Mouse (Mus musculus): ENCODE measurements around the gene 2010003K11Rik.

The 2010003K11Rik gene

GRCm38 (mm10) chr19:4498062-4498933 is at the start of gene 2010003K11Rik:
Gene 2010003K11Rik, minus strand, starts transcription at chr19:4498583.
- DNase-seq (ENCODE audit: low read depth, low spot score), result peak; percentile 76

GRCm38 (mm10) chr19:4547801-4548200 is 49.4 kb upstream of the 2010003K11Rik start:
- DNase-seq (ENCODE audit: low read depth, low spot score), result peak; percentile 35

- no peak for DNase-seq (ENCODE audit: low read depth, low spot score)
These were observed 47.5 kb upstream of the 2010003K11Rik start for GRCm38 (mm10) chr19:4545841-4546240.

- DNase-seq (ENCODE audit: low read depth, low spot score), result no peak
These were observed 46.7 kb upstream of the 2010003K11Rik start for GRCm38 (mm10) chr19:4545091-4545490.

GRCm38 (mm10) chr19:4542081-4542480 is 43.7 kb upstream of the 2010003K11Rik start:
- DNase-seq (ENCODE audit: low read depth, low spot score), result no peak

- no peak for DNase-seq (ENCODE audit: low read depth, low spot score)
These were observed 42.6 kb upstream of the 2010003K11Rik start for GRCm38 (mm10) chr19:4540992-4541391.

GRCm38 (mm10) chr19:4540263-4540662 is 41.9 kb upstream of the 2010003K11Rik start:
- DNase-seq (ENCODE audit: low read depth, low spot score), result no peak

- DNase-seq (ENCODE audit: low read depth, low spot score), result peak; percentile 47
These were observed 38.2 kb upstream of the 2010003K11Rik start for GRCm38 (mm10) chr19:4536606-4537005.

GRCm38 (mm10) chr19:4535922-4536321 is 37.5 kb upstream of the 2010003K11Rik start:
- DNase-seq (ENCODE audit: low read depth, low spot score), result peak; percentile 57

GRCm38 (mm10) chr19:4534646-4535045 is 36.3 kb upstream of the 2010003K11Rik start:
- DNase-seq (ENCODE audit: low read depth, low spot score), result no peak

GRCm38 (mm10) chr19:4521426-4522050 is 23.2 kb upstream of the 2010003K11Rik start:
- peak; percentile 88 for DNase-seq (ENCODE audit: low read depth, low spot score)

- peak; percentile 95 for DNase-seq (ENCODE audit: low read depth, low spot score)
These were observed 19.1 kb upstream of the 2010003K11Rik start for GRCm38 (mm10) chr19:4517483-4517882.

- peak; percentile 33 for DNase-seq (ENCODE audit: low read depth, low spot score)
These were observed 17.9 kb upstream of the 2010003K11Rik start for GRCm38 (mm10) chr19:4516288-4516687.

GRCm38 (mm10) chr19:4515746-4516145 is 17.4 kb upstream of the 2010003K11Rik start:
- DNase-seq (ENCODE audit: low read depth, low spot score), result peak; percentile 82

GRCm38 (mm10) chr19:4513236-4513858 is 15.0 kb upstream of the 2010003K11Rik start:
- no peak for DNase-seq (ENCODE audit: low read depth, low spot score)

GRCm38 (mm10) chr19:4511116-4511841 is 12.9 kb upstream of the 2010003K11Rik start:
- DNase-seq (ENCODE audit: low read depth, low spot score), result peak; percentile 23

GRCm38 (mm10) chr19:4509986-4510963 is 11.9 kb upstream of the 2010003K11Rik start, which contains the start of gene Pcx:
Gene Pcx, plus strand, starts transcription at chr19:4510472.
- peak; percentile 100 for DNase-seq (ENCODE audit: low read depth, low spot score)

- no peak for DNase-seq (ENCODE audit: low read depth, low spot score)
These were observed 9.4 kb upstream of the 2010003K11Rik start for GRCm38 (mm10) chr19:4507746-4508145.

GRCm38 (mm10) chr19:4504830-4505229 is 6.4 kb upstream of the 2010003K11Rik start:
- DNase-seq (ENCODE audit: low read depth, low spot score), result no peak

GRCm38 (mm10) chr19:4502701-4503100 is 4.3 kb upstream of the 2010003K11Rik start:
- no peak for DNase-seq (ENCODE audit: low read depth, low spot score)
